ENCODE assay signal across 1 mouse cellular context in genomic region chr11:95010141-95010739, GRCm38 (mm10).
TF ChIP-seq lines count a peak whose summit lies in the region.

No protein-coding gene starts in this region.

TF ChIP-seq in MEL, 35 proteins besides CTCF, POLR2A, EP300 and RAD21:
- TF ChIP-seq TCF12 (IDR thresholded peaks at IDR 0.05; ENCODE audit: low read depth, low read length) (no peak), MAX (IDR thresholded peaks at IDR 0.05; ENCODE audit: low read length) (no peak), MYB (IDR thresholded peaks at IDR 0.05; ENCODE audit: low read depth, low read length) (no peak), SMC3 (IDR thresholded peaks at IDR 0.05; ENCODE audit: low read depth, low read length) (no peak), ZNF384 (IDR thresholded peaks at IDR 0.05; ENCODE audit: low read depth, low read length) (no peak), TBP (IDR thresholded peaks at IDR 0.05; ENCODE audit: low read depth, low read length) (no peak), MAFK (IDR thresholded peaks at IDR 0.05; ENCODE audit: borderline replicate concordance, low read depth, low read length) (no peak), E2F4 (IDR thresholded peaks at IDR 0.05; ENCODE audit: borderline replicate concordance, low read depth, low read length) (no peak), GATA1 (IDR thresholded peaks at IDR 0.05; ENCODE audit: low read depth, low read length) (no peak), SIN3A (IDR thresholded peaks at IDR 0.05; ENCODE audit: low read length) (0 out of 2 replicates have a peak, but pooled peaks have one; percentile 17), TAL1 (IDR thresholded peaks at IDR 0.05; ENCODE audit: low read length) (no peak), ELF1 (IDR thresholded peaks at IDR 0.05; ENCODE audit: low read depth, low read length) (no peak), CHD1 (IDR thresholded peaks at IDR 0.05; ENCODE audit: low read depth, low read length) (no peak; the same call in 1 of the 2 replicates), ETS1 (IDR thresholded peaks at IDR 0.05; ENCODE audit: low read depth, low read length) (no peak), NELFE (IDR thresholded peaks at IDR 0.05; ENCODE audit: low read depth, low read length) (peak; percentile 36; the same call in 1 of the 2 replicates), BHLHE40 (IDR thresholded peaks at IDR 0.05; ENCODE audit: borderline replicate concordance, low read depth, low read length) (no peak), NRF1 (IDR thresholded peaks at IDR 0.05; ENCODE audit: insufficient read depth, low read depth, low read length, poor library complexity, severe bottlenecking) (no peak), ZKSCAN1 (IDR thresholded peaks at IDR 0.05; ENCODE audit: low read depth, low read length) (no peak), POLR2AphosphoS2 (IDR thresholded peaks at IDR 0.05; ENCODE audit: low read length) (no peak), POLR2AphosphoS5 (IDR thresholded peaks at IDR 0.05; ENCODE audit: borderline replicate concordance, low read depth, low read length) (peak; percentile 49; the same call in 1 of the 2 replicates), UBTF (IDR thresholded peaks at IDR 0.05; ENCODE audit: borderline replicate concordance, insufficient read depth, low read depth, low read length) (peak; percentile 89; the same call in 1 of the 2 replicates), USF2 (IDR thresholded peaks at IDR 0.05; ENCODE audit: borderline replicate concordance in 1 of 2, insufficient read depth in 1 of 2, low read depth in 1 of 2, low read length in 2 of 2) (no peak), MYC (IDR thresholded peaks at IDR 0.05; ENCODE audit: low read depth, low read length) (no peak), MXI1 (IDR thresholded peaks at IDR 0.05; ENCODE audit: low read depth, low read length) (no peak; the same call in 1 of the 2 replicates), MEF2A (IDR thresholded peaks at IDR 0.05; ENCODE audit: extremely low read depth, insufficient replicate concordance, low read depth, low read length, poor library complexity, severe bottlenecking) (no peak), KAT2A (conservative IDR thresholded peaks at IDR 0.05; ENCODE audit: low read depth, low read length) (no peak), MAZ (IDR thresholded peaks at IDR 0.05; ENCODE audit: low read depth, low read length) (peak; percentile 29; the same call in 1 of the 2 replicates), ZMIZ1 (IDR thresholded peaks at IDR 0.05; ENCODE audit: low read depth, low read length) (no peak), CHD2 (IDR thresholded peaks at IDR 0.05; ENCODE audit: low read length) (no peak), JUND (IDR thresholded peaks at IDR 0.05; ENCODE audit: low read depth, low read length) (peak; percentile 62; the same call in 1 of the 2 replicates), HCFC1 (IDR thresholded peaks at IDR 0.05; ENCODE audit: low read depth, low read length) (peak; percentile 19; the same call in 1 of the 2 replicates)
